In genomic region chr1:191042688-191043087, GRCm38 (mm10) we compare ENCODE assay signal across 24 mouse cellular contexts. TPM values are rescaled to one million over a fixed set of nuclear protein-coding genes. Genes with fewer than 3 reads are reported as not detected.
"Had no signal": no experiment of that assay in that cellular context is flagged by ENCODE, and none has a peak within 500 bp of the region (broad histone marks: within the 10 kb centered on the region; RNA-seq: fewer than 3 reads in every experiment).

No protein-coding gene starts in this region.

- H3K4me3 ChIP-seq: intestine, embryonic 15.5 days; limb, embryonic 12.5 days; liver, embryonic 13.5 days; lung, embryonic 15.5 days; megakaryocyte, embryonic 14.5 days; midbrain, embryonic 15.5 days; neural tube, embryonic 12.5 days had no signal

- ATAC-seq: intestine, embryonic 15.5 days; liver, postnatal 0 days; midbrain, embryonic 15.5 days had no signal

- H3K9me3 ChIP-seq: intestine, embryonic 15.5 days; limb, embryonic 12.5 days; liver, embryonic 13.5 days; lung, embryonic 15.5 days; megakaryocyte, embryonic 14.5 days; midbrain, embryonic 15.5 days; neural tube, embryonic 12.5 days had no signal

- H3K27ac ChIP-seq: intestine, embryonic 15.5 days; limb, embryonic 12.5 days; liver, embryonic 13.5 days; lung, embryonic 15.5 days; macrophage; midbrain, embryonic 15.5 days; neural tube, embryonic 12.5 days had no signal

- H3K4me1 ChIP-seq: intestine, embryonic 15.5 days; limb, embryonic 12.5 days; lung, embryonic 15.5 days; midbrain, embryonic 15.5 days; neural tube, embryonic 12.5 days had no signal

- DNase-seq: liver; liver, embryonic 13.5 days; liver, postnatal 0 days; lung, postnatal 14 days; spleen, adult 18-20 months; thymus, adult 18-20 months; thymus, postnatal 25 days had no signal

- H3K36me3 ChIP-seq: intestine, embryonic 15.5 days; limb, embryonic 12.5 days; liver, embryonic 13.5 days; lung, embryonic 15.5 days; midbrain, embryonic 15.5 days; neural tube, embryonic 12.5 days had no signal

- H3K9ac ChIP-seq: intestine, embryonic 15.5 days; limb, embryonic 12.5 days; liver, embryonic 13.5 days; liver, postnatal 0 days; lung, embryonic 15.5 days; midbrain, embryonic 15.5 days; neural tube, embryonic 12.5 days had no signal

- H3K4me2 ChIP-seq: intestine, embryonic 15.5 days; limb, embryonic 12.5 days; liver, embryonic 13.5 days; lung, embryonic 15.5 days; midbrain, embryonic 11.5 days; midbrain, embryonic 15.5 days; neural tube, embryonic 12.5 days had no signal

- H3K27me3 ChIP-seq: intestine, embryonic 15.5 days; limb, embryonic 12.5 days; liver, embryonic 13.5 days; lung, embryonic 15.5 days; midbrain, embryonic 15.5 days; neural tube, embryonic 12.5 days had no signal

RNA-seq across cellular contexts. Expression of gene Spata45, which starts 6.2 kb away (rescaled TPM):
- total RNA-seq: layer of hippocampus, adult 8-10 months; layer of hippocampus, postnatal 14 days; left cerebral cortex, adult 18-20 months; left cerebral cortex, postnatal 36 days; monocyte, adult 5-6 weeks; neutrophil, adult 5-6 weeks had no signal
- polyA plus RNA-seq: intestine, embryonic 15.5 days; large intestine, adult 2 months; limb, embryonic 12.5 days; liver, embryonic 13.5 days; liver, postnatal 0 days; lung, embryonic 15.5 days; macrophage; midbrain, embryonic 11.5 days; midbrain, embryonic 15.5 days; stomach, embryonic 14.5 days; urinary bladder, adult 2 months had no signal

RNA-seq across cellular contexts. Expression of gene Batf3, which starts 55.0 kb away (rescaled TPM):
- total RNA-seq: layer of hippocampus, postnatal 14 days had no signal
